Comparison of ENCODE assay signal across 13 mouse cellular contexts in genomic region chr4:100128026-100128922, GRCm38 (mm10). TPM values are rescaled to one million over a fixed set of nuclear protein-coding genes. Genes with fewer than 3 reads are reported as not detected.
A peak's percentile ranks its signal among the peaks of the same experiment; 100 is the strongest.
DNase-seq lines count a peak whose midpoint lies in the region; ATAC-seq lines count a peak whose summit lies in the region.
"Had no signal": no experiment of that assay in that cellular context is flagged by ENCODE, and none has a peak within 500 bp of the region (broad histone marks: within the 10 kb centered on the region; RNA-seq: fewer than 3 reads in every experiment).

No protein-coding gene starts in this region.

- no peak for ATAC-seq in erythroblast, adult 5-6 weeks (replicated peaks; ENCODE audit: low FRiP score, poor library complexity, severe bottlenecking)
- ATAC-seq: forebrain, embryonic 13.5 days; Patski had no signal

- peak; percentile 75 for DNase-seq in heart, adult 11 months
- no peak for DNase-seq in heart, adult 8-10 months (ENCODE audit: low spot score)
- DNase-seq in left cerebral cortex, postnatal 4 days = peak; percentile 44
- no peak for DNase-seq in left cerebral cortex, postnatal 25 days (ENCODE audit: low spot score in 2 of 2)
- peak; percentile 92 for DNase-seq in brain, adult 2 months (ENCODE audit: low read depth, low spot score)
- peak; percentile 68 to 75 for DNase-seq in cerebellum, postnatal 10 days
- DNase-seq in liver = no peak
- DNase-seq: layer of hippocampus, adult 9-11 months; right cerebral cortex, postnatal 14 days had no signal

- intact Hi-C loops in left cerebral cortex, postnatal 4 days (cut with DNase I) = no loop called here
- intact Hi-C loops in left cerebral cortex, postnatal 25 days (cut with DNase I) = no loop called here

RNA-seq across cellular contexts. Expression of gene Ror1, which starts 32.7 kb away (rescaled TPM):
- total RNA-seq in heart, adult 8-10 months (2022) = 1 to 10 TPM; 2.9 to 3.8 (median 3.3) TPM
- 1 to 10 TPM; 1.2 to 1.4 TPM for total RNA-seq in left cerebral cortex, postnatal 4 days (2021)
- total RNA-seq in left cerebral cortex, postnatal 25 days (2021) = 1 to 10 TPM in 1 of 2 experiments, under 1 TPM in 1; 0.69 to 1.0 TPM
- total RNA-seq in erythroblast, adult 5-6 weeks (2015; ENCODE audit: low replicate concordance) = not detected in 2 replicates
- total RNA-seq in erythroblast, adult 5-6 weeks (2017; ENCODE audit: low replicate concordance) = not detected in 2 replicates
- total RNA-seq: megakaryocyte progenitor cell, adult 5-6 weeks had no signal

Comparison
In these comparisons a context has a peak if more than half of its experiments do, and no peak if none do; other contexts are left out.
1. DNase-seq: peak in heart, adult 11 months (single experiment), left cerebral cortex, postnatal 4 days (single experiment), brain, adult 2 months (single experiment) and cerebellum, postnatal 10 days (2 of 2); none in heart, adult 8-10 months (single experiment), left cerebral cortex, postnatal 25 days (0 of 2) and liver (single experiment).